Mouse (Mus musculus) adipose tissue, adult 10 weeks (tissue): ENCODE results near the gene Zfp597. TPM values are rescaled to one million over a fixed set of nuclear protein-coding genes. Genes with fewer than 3 reads are reported as not detected.

ENCODE experiments used
- polyA plus RNA-seq: library from polyadenylated mRNA; stranded (reverse); fragments of 350-450 nt; fragmentation: Illumina TruSeq; extraction: RNeasy Lipid Tissue Mini Kit (QIAGEN cat#74804); gene quantifications from one replicate; pipeline ENCODE4 v1.2.3, GENCODE M21; 2014; ENCODE audit warnings: low read depth, low replicate concordance

Gene Zfp597
- 7.1 TPM for polyA plus RNA-seq

GRCm38 (mm10) chr16:3884201-3885064, at the start of gene Zfp597, which contains the start of gene Gm20695:
Gene Zfp597 (minus strand): TSS chr16:3884561.
Gene Gm20695 (plus strand): TSS chr16:3884648.

GRCm38 (mm10) chr16:3908537-3909111, 24.3 kb upstream of the Zfp597 start, which contains the start of the genes 1700037C18Rik and Cluap1:
Gene 1700037C18Rik (minus strand): TSS chr16:3908689.
Gene Cluap1 (plus strand): TSS chr16:3908801.

GRCm38 (mm10) chr16:3872216-3873047, 11.9 kb downstream of the Zfp597 start, which contains the start of gene Naa60:
Gene Naa60 (plus strand): TSS chr16:3872375.

GRCm38 (mm10) chr16:3846711-3847518, 37.4 kb downstream of the Zfp597 start, which contains the start of gene Zfp174:
Gene Zfp174 (plus strand): TSS chr16:3847268.

GRCm38 (mm10) chr16:3830588-3831109, 53.7 kb downstream of the Zfp597 start, which contains the start of gene Olfr15:
Gene Olfr15 (plus strand): TSS chr16:3830878.

Other genes starting within 250 kb of the Zfp597 start
- gene Mefv, start 166.5 kb downstream of the Zfp597 start, polyA plus RNA-seq: 0.29 TPM
- gene Zfp263, start 140.5 kb downstream of the Zfp597 start, polyA plus RNA-seq: 24.0 TPM
- not detected for gene Olfr15, start 53.7 kb downstream of the Zfp597 start, polyA plus RNA-seq
- gene Zfp174, start 37.3 kb downstream of the Zfp597 start, polyA plus RNA-seq: 2.4 TPM
- gene Naa60, start 12.2 kb downstream of the Zfp597 start, polyA plus RNA-seq: 62.5 TPM
- gene Gm20695, start 87 bp upstream of the Zfp597 start, polyA plus RNA-seq: 2.1 TPM
- 16.2 TPM for gene 1700037C18Rik, start 24.1 kb upstream of the Zfp597 start, polyA plus RNA-seq
- 15.9 TPM for gene Cluap1, start 24.2 kb upstream of the Zfp597 start, polyA plus RNA-seq
- 0.55 TPM for gene Nlrc3, start 92.1 kb upstream of the Zfp597 start, polyA plus RNA-seq
- 20.5 TPM for gene Slx4, start 119.2 kb upstream of the Zfp597 start, polyA plus RNA-seq
- gene Dnase1, start 152.4 kb upstream of the Zfp597 start, polyA plus RNA-seq: 0.89 TPM
- gene Trap1, start 193.3 kb upstream of the Zfp597 start, polyA plus RNA-seq: 83.9 TPM